Mouse (Mus musculus) olfactory bulb, adult 2 months (tissue): ENCODE measurements around the gene Pax1.

Experiments
- CTCF ChIP-seq: fragments of 200-500 bp; IDR thresholded peaks from 2 replicates; pipeline ENCODE4 v1.5.1; 2012; ENCODE audit warnings: low read depth, mild to moderate bottlenecking, low read length, moderate library complexity; ENCODE audit not compliant: insufficient read depth
- POLR2A ChIP-seq: fragments of 200-500 bp; IDR thresholded peaks from 2 replicates; pipeline ENCODE4 v1.6.1; 2012; ENCODE audit warnings: mild to moderate bottlenecking, low read depth, low read length, moderate library complexity; ENCODE audit not compliant: insufficient read depth

GRCm38 (mm10) chr2:147386949-147387348, 25.2 kb downstream of the Pax1 start:
- TF ChIP-seq POLR2A (no peak), CTCF (no peak)
